Mouse (Mus musculus) CH12.LX (cell line): ENCODE data around the gene Cdh4. TPM values are rescaled to one million over a fixed set of nuclear protein-coding genes. Genes with fewer than 3 reads are reported as not detected.

Experiments
- DNase-seq: peaks from one replicate; pipeline ENCODE4 v3.0.0-alpha.2; 2013; ENCODE audit errors: extremely low read depth
- H3K27ac ChIP-seq: 2 replicates; pipeline ENCODE4 v1.5.1; 2012; ENCODE audit warnings: low read depth, mild to moderate bottlenecking, control low read depth, moderate library complexity; ENCODE audit not compliant: insufficient read depth
- H3K27me3 ChIP-seq: replicated peaks from 2 replicates; pipeline ENCODE3; 2012; ENCODE audit warnings: inconsistent platforms
- H3K36me3 ChIP-seq, 2 experiments: replicated peaks in 1 of 2; 2 replicates each; pipeline versions ENCODE3 to v1.6.1; 2012; ENCODE audit warnings: inconsistent platforms in 1 of 2, low read length in 1 of 2, mild to moderate bottlenecking in 1 of 2, mixed read lengths in 1 of 2, moderate library complexity in 1 of 2; ENCODE audit not compliant: control insufficient read depth in 1 of 2, insufficient read depth in 1 of 2
- H3K4me1 ChIP-seq, 2 experiments: 2 replicates each; pipeline ENCODE4 v1.6.1; 2012; ENCODE audit warnings: inconsistent platforms in 1 of 2, moderate library complexity in 1 of 2; ENCODE audit not compliant: insufficient read depth in 2 of 2, control insufficient read depth in 1 of 2
- H3K4me2 ChIP-seq: 2 replicates; pipeline ENCODE4 v1.6.1; 2012; ENCODE audit warnings: low read depth, mild to moderate bottlenecking, control low read depth; ENCODE audit not compliant: poor library complexity, insufficient read depth, severe bottlenecking
- H3K4me3 ChIP-seq, 3 experiments: fragments of 150-350 bp in 1 of 3; sonication (generic) in 1 of 3; replicated peaks in 1 of 3; 2 replicates each; pipeline versions ENCODE3 to v1.5.1; 2011 to 2012; ENCODE audit warnings: low read depth in 2 of 3, low read length in 2 of 3, mild to moderate bottlenecking in 2 of 3, moderate library complexity in 2 of 3, control low read depth in 1 of 3, improper control_type of control experiment in 1 of 3, inconsistent platforms in 1 of 3, mixed read lengths in 1 of 3; ENCODE audit not compliant: poor library complexity in 1 of 3
- H3K79me2 ChIP-seq: replicated peaks from 2 replicates; pipeline ENCODE4 v1.6.1; 2012; ENCODE audit warnings: mild to moderate bottlenecking, moderate library complexity; ENCODE audit not compliant: control insufficient read depth, poor library complexity, insufficient read depth, severe bottlenecking; ENCODE audit errors: extremely low read depth
- H3K9ac ChIP-seq: 2 replicates; pipeline ENCODE4 v1.6.1; 2012; ENCODE audit warnings: low read depth, mild to moderate bottlenecking, control low read depth, moderate library complexity; ENCODE audit not compliant: insufficient read depth
- H3K9me3 ChIP-seq: replicated peaks from 2 replicates; pipeline ENCODE3; 2012; ENCODE audit warnings: low read length, inconsistent platforms, mixed read lengths
- CTCF ChIP-seq, 2 experiments: IDR thresholded peaks in 1 of 2; conservative IDR thresholded peaks in 1 of 2; 2 replicates each; pipeline ENCODE4 v1.5.1; 2011 to 2012; ENCODE audit warnings: low read depth in 2 of 2, low read length in 2 of 2, improper control_type of control experiment in 1 of 2, inconsistent platforms in 1 of 2, mild to moderate bottlenecking in 1 of 2, moderate library complexity in 1 of 2
- E2F4 ChIP-seq: IDR thresholded peaks from 2 replicates; pipeline ENCODE4 v1.6.1; 2011; ENCODE audit warnings: low read depth, low read length, improper control_type of control experiment; ENCODE audit not compliant: insufficient replicate concordance
- ELF1 ChIP-seq: IDR thresholded peaks from 2 replicates; pipeline ENCODE4 v1.6.1; 2014; ENCODE audit warnings: low read depth, mild to moderate bottlenecking, inconsistent platforms, low read length, improper control_type of control experiment
- EP300 ChIP-seq: IDR thresholded peaks from 2 replicates; pipeline ENCODE4 v1.6.1; 2011; ENCODE audit warnings: low read length, improper control_type of control experiment
- HCFC1 ChIP-seq: IDR thresholded peaks from 2 replicates; pipeline ENCODE4 v1.6.1; 2012; ENCODE audit warnings: low read depth, mild to moderate bottlenecking, inconsistent platforms, low read length, improper control_type of control experiment
- IRF4 ChIP-seq: IDR thresholded peaks from 2 replicates; pipeline ENCODE4 v1.6.1; 2014; ENCODE audit warnings: low read depth, mild to moderate bottlenecking, inconsistent platforms, low read length, improper control_type of control experiment
- JUND ChIP-seq: conservative IDR thresholded peaks from 2 replicates; pipeline ENCODE4 v1.6.1; 2011; ENCODE audit warnings: low read depth, low read length, improper control_type of control experiment
- MAFK ChIP-seq: IDR thresholded peaks from 2 replicates; pipeline ENCODE4 v1.6.1; 2011; ENCODE audit warnings: low read length, improper control_type of control experiment; ENCODE audit not compliant: insufficient replicate concordance
- MAX ChIP-seq: IDR thresholded peaks from 2 replicates; pipeline ENCODE4 v1.6.1; 2011; ENCODE audit warnings: low read length, improper control_type of control experiment
- MAZ ChIP-seq: IDR thresholded peaks from 2 replicates; pipeline ENCODE4 v1.6.1; 2012; ENCODE audit warnings: low read depth, mild to moderate bottlenecking, inconsistent platforms, low read length, improper control_type of control experiment, moderate library complexity
- MEF2A ChIP-seq: IDR thresholded peaks from 2 replicates; pipeline ENCODE4 v1.6.1; 2014; ENCODE audit warnings: low read depth, mild to moderate bottlenecking, inconsistent platforms, low read length, improper control_type of control experiment, borderline replicate concordance
- MXI1 ChIP-seq: IDR thresholded peaks from 2 replicates; pipeline ENCODE4 v1.6.1; 2011; ENCODE audit warnings: mild to moderate bottlenecking, low read depth, low read length, improper control_type of control experiment
- NELFE ChIP-seq: IDR thresholded peaks from 2 replicates; pipeline ENCODE4 v1.6.1; 2011; ENCODE audit warnings: low read depth, low read length, improper control_type of control experiment
- PAX5 ChIP-seq: IDR thresholded peaks from 2 replicates; pipeline ENCODE4 v1.6.1; 2012; ENCODE audit warnings: low read length, inconsistent platforms, mixed read lengths
- RAD21 ChIP-seq: IDR thresholded peaks from 2 replicates; pipeline ENCODE4 v1.6.1; 2011; ENCODE audit warnings: low read depth, mild to moderate bottlenecking, low read length, improper control_type of control experiment, moderate library complexity
- SIN3A ChIP-seq: IDR thresholded peaks from 2 replicates; pipeline ENCODE4 v1.6.1; 2012; ENCODE audit warnings: low read length, improper control_type of control experiment, inconsistent platforms
- SMC3 ChIP-seq: IDR thresholded peaks from 2 replicates; pipeline ENCODE4 v1.6.1; 2011; ENCODE audit warnings: low read depth, low read length, improper control_type of control experiment
- USF1 ChIP-seq: IDR thresholded peaks from 2 replicates; pipeline ENCODE4 v1.6.1; 2014; ENCODE audit warnings: low read depth, mild to moderate bottlenecking, inconsistent platforms, low read length, improper control_type of control experiment
- ZC3H11A ChIP-seq: IDR thresholded peaks from 2 replicates; pipeline ENCODE4 v1.6.1; 2012; ENCODE audit warnings: low read depth, mild to moderate bottlenecking, inconsistent platforms, low read length, improper control_type of control experiment
- ZNF384 ChIP-seq: IDR thresholded peaks from 2 replicates; pipeline ENCODE4 v1.6.1; 2012; ENCODE audit warnings: low read depth, low read length, improper control_type of control experiment, inconsistent platforms
- dilution Hi-C: fragments of 300-500 bp; cut with MboI; formaldehyde crosslinking; loops from 2 replicates; pipeline ENCODE4 v1.14.3; 2020; ENCODE audit warnings: low sequenced_read_pairs; ENCODE audit not compliant: extremely low pct_unique_long_range_greater_than_20kb, extremely low pct_ligation_motif_present
- in situ Hi-C: fragments of 300-500 bp; cut with MboI; formaldehyde crosslinking; loops from 3 replicates; pipeline ENCODE4 v1.14.3; 2019; ENCODE audit warnings: low sequenced_read_pairs, low pct_ligation_motif_present, low pct_unique_long_range_greater_than_20kb, mixed read lengths
- polyA plus RNA-seq: library from polyadenylated mRNA; unstranded; fragments of >175 nt; gene quantifications from 2 replicates; pipeline ENCODE4 v1.2.1, GENCODE M21; 2012; ENCODE audit warnings: low read depth; ENCODE audit not compliant: insufficient read length
- total RNA-seq, 2 experiments: library from RNA; depleted of rRNA; stranded (reverse); fragments of 300-350 nt in 1 of 2; fragments of >200 nt in 1 of 2; gene quantifications; 2 replicates each; pipeline ENCODE4 v1.2.3; 2012 to 2014

Cdh4 gene
- total and polyA plus RNA-seq, 3 experiments, result not detected

DNA sequence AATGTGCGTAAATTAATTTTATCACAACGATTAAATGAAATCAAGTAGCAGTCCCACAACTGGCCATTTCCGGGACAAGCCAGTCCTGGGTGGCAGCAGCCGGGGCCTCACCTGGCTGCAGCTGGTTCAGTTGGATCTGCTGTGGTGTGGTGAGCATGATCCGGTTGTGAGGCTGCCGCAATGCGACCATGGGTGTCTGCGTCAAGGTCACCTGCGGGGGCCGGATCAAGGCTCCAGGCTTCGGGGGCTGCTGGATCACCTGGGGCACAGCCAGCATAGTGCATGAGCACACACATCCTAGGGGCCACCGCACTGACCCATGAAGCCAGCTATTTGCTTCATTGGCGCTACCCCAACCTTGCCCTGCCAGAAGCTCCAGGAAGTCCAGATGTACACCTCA lies 486.9 kb downstream of the Cdh4 start:
- Histone ChIP-seq H3K9me3 (no peaks in the 10 kb centered on the region), H3K27me3 (no peaks in the 10 kb centered on the region), H3K79me2 (no peaks in the 10 kb centered on the region), H3K36me3 (peaks cover 36 to 95% of the 10 kb centered on the region in 2 experiments), H3K4me3 (no peak overlapping the region), H3K27ac (no peak overlapping the region), H3K9ac (no peak overlapping the region), H3K4me1 (no peaks in the 10 kb centered on the region), H3K4me2 (no peak overlapping the region)
- in situ Hi-C loops, result no loop called here
- dilution Hi-C loops, result no loop called here
- TF ChIP-seq JUND (no peak), SIN3A (no peak), ZC3H11A (no peak), HCFC1 (no peak), MAX (no peak), CTCF (conservative IDR thresholded peaks at IDR 0.05 in 1 of 2, IDR thresholded peaks at IDR 0.05 in 1 of 2; ENCODE audit: low read depth in 2 of 2, low read length in 2 of 2) (no peak), IRF4 (no peak), RAD21 (no peak)
- DNase-seq, result no peak

DNA sequence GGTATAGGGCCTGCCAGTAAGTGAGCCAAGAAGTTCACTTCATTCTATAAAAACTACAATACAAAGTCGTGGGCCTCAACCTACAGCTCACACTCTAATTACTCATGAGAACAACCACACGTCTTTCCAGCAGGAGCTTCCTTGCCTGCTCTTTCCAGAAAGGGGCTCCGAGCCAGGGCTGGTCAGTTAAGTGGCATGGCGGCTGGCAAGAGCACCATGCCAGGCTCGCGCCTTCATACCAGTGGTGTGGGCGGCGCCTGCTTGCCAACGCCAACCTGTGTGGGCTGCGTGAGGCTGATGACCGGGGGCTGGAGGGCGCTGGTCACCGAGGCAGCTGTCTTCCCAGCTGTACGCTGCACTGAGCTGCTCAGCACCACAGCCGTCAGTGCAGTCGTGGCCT lies 489.5 kb downstream of the Cdh4 start:
- Histone ChIP-seq H3K9me3 (no peaks in the 10 kb centered on the region), H3K4me1 (peaks cover 0 to 10% of the 10 kb centered on the region in 2 experiments; a peak in 2 of 4 replicates), H3K36me3 (peaks cover 28 to 89% of the 10 kb centered on the region in 2 experiments), H3K27ac (no peak overlapping the region), H3K4me3 (no peak overlapping the region), H3K9ac (no peak overlapping the region)
- dilution Hi-C loops, result no loop called here
- in situ Hi-C loops, result no loop called here
- DNase-seq, result no peak
- TF ChIP-seq MAFK (no peak), JUND (no peak), MEF2A (no peak), MAZ (no peak), ZC3H11A (no peak), PAX5 (no peak), SMC3 (no peak), NELFE (no peak), EP300 (no peak), CTCF (conservative IDR thresholded peaks at IDR 0.05 in 1 of 2, IDR thresholded peaks at IDR 0.05 in 1 of 2; ENCODE audit: low read depth in 2 of 2, low read length in 2 of 2) (no peak), ELF1 (no peak), ZNF384 (no peak), USF1 (no peak), IRF4 (no peak), RAD21 (no peak), MXI1 (no peak), SIN3A (no peak), MAX (no peak), E2F4 (no peak)
- TF ChIP-seq, all 38 proteins: peak for 0
- Histone ChIP-seq H3K27me3 (no peaks in the 10 kb centered on the region), H3K4me2 (no peak overlapping the region), H3K79me2 (no peaks in the 10 kb centered on the region)
